Mouse (Mus musculus) heart, embryonic 16.5 days (tissue): ENCODE measurements at regions not wholly inside any gene's neighbourhood (a gene's known extent, or its start where the extent isn't known, plus 50 kb on each side); places are given as distances from the start of the nearest gene placed in this dataset.

ENCODE experiments used
- ATAC-seq: fragments of 200-750 bp; cut with Nextera tagmentation; replicated peaks from 2 replicates; pipeline ENCODE4 v1.8.0; 2017; ENCODE audit warnings: moderate number of reproducible peaks; ENCODE audit not compliant: insufficient read depth, low FRiP score; ENCODE audit errors: extremely low read depth
- H3K27ac ChIP-seq: fragments of 300-500 bp; sonication (generic); 2 replicates; pipeline ENCODE4 v1.5.1; 2014; ENCODE audit warnings: mild to moderate bottlenecking, low read length, control low read depth, moderate library complexity
- H3K27me3 ChIP-seq: fragments of 300-500 bp; sonication (generic); 2 replicates; pipeline ENCODE4 v1.6.1; 2014; ENCODE audit warnings: low read length, mixed read lengths; ENCODE audit not compliant: control insufficient read depth, insufficient read depth
- H3K36me3 ChIP-seq: fragments of 300-500 bp; sonication (generic); 2 replicates; pipeline ENCODE4 v1.6.1; 2014; ENCODE audit not compliant: control insufficient read depth, insufficient read depth
- H3K4me1 ChIP-seq: fragments of 300-500 bp; sonication (generic); 2 replicates; pipeline ENCODE4 v1.6.1; 2014; ENCODE audit warnings: low read length, mixed read lengths; ENCODE audit not compliant: control insufficient read depth, insufficient read depth
- H3K4me2 ChIP-seq: fragments of 300-500 bp; sonication (generic); 2 replicates; pipeline ENCODE4 v1.6.1; 2014; ENCODE audit warnings: low read depth, mild to moderate bottlenecking, control low read depth, low read length
- H3K4me3 ChIP-seq: fragments of 300-500 bp; sonication (generic); 2 replicates; pipeline ENCODE4 v1.5.1; 2014; ENCODE audit warnings: mild to moderate bottlenecking, control low read depth, low read length
- H3K9ac ChIP-seq: fragments of 300-500 bp; sonication (generic); 2 replicates; pipeline ENCODE4 v1.6.1; 2014; ENCODE audit warnings: low read length, control low read depth
- H3K9me3 ChIP-seq: fragments of 300-500 bp; sonication (generic); replicated peaks from 2 replicates; pipeline ENCODE4 v1.6.1; 2016; ENCODE audit warnings: low read length; ENCODE audit not compliant: control insufficient read depth
- WGBS: fragments of 180-500 bp; shearing (Covaris S2); extraction: QIAGEN DNeasy Blood & Tissue Kit; methylation state at CpG from one replicate; pipeline ENCODE4 v1.1.7; 2014; 5-methylcytosine and 5-hydroxymethylcytosine counted together

DNA sequence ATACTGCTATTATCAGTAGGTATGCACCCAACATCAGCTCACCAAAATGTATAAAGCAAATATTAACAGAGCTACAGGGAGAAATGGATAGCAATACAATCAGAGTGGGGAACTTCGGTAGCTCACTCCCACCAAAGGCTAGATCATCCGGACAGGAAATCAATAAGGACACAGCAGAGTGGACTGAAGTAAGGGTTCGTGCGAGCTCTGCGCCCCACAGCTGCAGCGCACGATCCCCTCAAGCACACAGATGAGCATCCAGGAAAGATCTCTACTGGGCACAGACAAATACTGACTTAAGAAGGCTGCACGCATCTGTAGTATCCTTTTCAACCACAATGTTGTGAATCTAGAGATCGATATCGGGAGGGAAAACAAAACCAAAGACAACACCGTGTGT, 517.5 kb upstream of the Adamts16 start:
- Histone ChIP-seq H3K36me3 (no peaks in the 10 kb centered on the region), H3K27me3 (no peaks in the 10 kb centered on the region), H3K27ac (no peak overlapping the region), H3K4me2 (peak overlapping the region; percentile 23; the same call in 1 of the 2 replicates), H3K4me3 (no peak overlapping the region), H3K9ac (no peak overlapping the region), H3K4me1 (no peaks in the 10 kb centered on the region), H3K9me3 (no peaks in the 10 kb centered on the region)
- no peak for ATAC-seq
- 80% methylated on average over 11 of the region's 11 CpGs for WGBS

GRCm38 (mm10) chr13:71350787-71351186, 509.2 kb upstream of the Adamts16 start:
- H3K4me1 ChIP-seq, result no peaks in the 10 kb centered on the region
- no peak overlapping the region for H3K4me3 ChIP-seq
- no peak for ATAC-seq
- no peaks in the 10 kb centered on the region for H3K9me3 ChIP-seq
- H3K27me3 ChIP-seq, result no peaks in the 10 kb centered on the region
- H3K4me2 ChIP-seq, result no peak overlapping the region
- H3K27ac ChIP-seq, result no peak overlapping the region
- 81% methylated on average over 7 of the region's 7 CpGs for WGBS
- H3K36me3 ChIP-seq, result no peaks in the 10 kb centered on the region
- no peak overlapping the region for H3K9ac ChIP-seq

- no peak overlapping the region for H3K9ac ChIP-seq
- 71% methylated on average over 1 of the region's 1 CpGs for WGBS
Observed at GRCm38 (mm10) chr13:71342921-71343320, 501.3 kb upstream of the Adamts16 start.

DNA sequence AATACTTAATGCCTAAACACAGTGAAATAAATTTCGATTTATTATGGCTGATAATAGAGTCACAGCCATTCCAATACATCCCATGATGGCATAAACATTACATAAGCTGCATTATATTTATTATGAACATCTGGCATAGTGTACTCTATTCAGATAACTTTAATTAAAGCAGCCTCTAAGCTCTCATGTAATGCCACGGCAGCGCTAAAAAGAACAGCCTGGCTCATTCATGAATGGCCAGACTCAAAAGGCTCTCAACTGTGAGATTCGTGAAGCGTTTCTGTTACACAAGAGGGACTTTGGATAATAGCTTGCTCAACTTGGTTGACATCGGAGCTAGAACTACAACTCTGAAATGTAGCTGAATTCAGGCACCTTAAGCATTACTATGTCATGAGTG, 497.1 kb upstream of the Adamts16 start:
- Histone ChIP-seq H3K9ac (no peak overlapping the region), H3K27me3 (no peaks in the 10 kb centered on the region), H3K4me2 (no peak overlapping the region), H3K36me3 (no peaks in the 10 kb centered on the region), H3K4me1 (no peaks in the 10 kb centered on the region), H3K27ac (no peak overlapping the region), H3K9me3 (no peaks in the 10 kb centered on the region), H3K4me3 (no peak overlapping the region)
- WGBS, result 79% methylated on average over 6 of the region's 6 CpGs
- ATAC-seq, result no peak

More at GRCm38 (mm10) chr13:71342921-71343320, 501.3 kb upstream of the Adamts16 start:
- Histone ChIP-seq H3K4me2 (no peak overlapping the region), H3K27me3 (no peaks in the 10 kb centered on the region), H3K4me3 (no peak overlapping the region), H3K4me1 (no peaks in the 10 kb centered on the region), H3K9me3 (no peaks in the 10 kb centered on the region), H3K27ac (no peak overlapping the region), H3K36me3 (no peaks in the 10 kb centered on the region)
- ATAC-seq, result no peak

- H3K4me1 ChIP-seq, result no peaks in the 10 kb centered on the region
- H3K27ac ChIP-seq, result no peak overlapping the region
- no peak for ATAC-seq
- no peak overlapping the region for H3K9ac ChIP-seq
- no peaks in the 10 kb centered on the region for H3K27me3 ChIP-seq
- WGBS, result 71% methylated on average over 4 of the region's 4 CpGs
- no peaks in the 10 kb centered on the region for H3K36me3 ChIP-seq
- no peak overlapping the region for H3K4me3 ChIP-seq
- no peaks in the 10 kb centered on the region for H3K9me3 ChIP-seq
- no peak overlapping the region for H3K4me2 ChIP-seq
Observed at GRCm38 (mm10) chr13:71334925-71335324, 493.3 kb upstream of the Adamts16 start.

DNA sequence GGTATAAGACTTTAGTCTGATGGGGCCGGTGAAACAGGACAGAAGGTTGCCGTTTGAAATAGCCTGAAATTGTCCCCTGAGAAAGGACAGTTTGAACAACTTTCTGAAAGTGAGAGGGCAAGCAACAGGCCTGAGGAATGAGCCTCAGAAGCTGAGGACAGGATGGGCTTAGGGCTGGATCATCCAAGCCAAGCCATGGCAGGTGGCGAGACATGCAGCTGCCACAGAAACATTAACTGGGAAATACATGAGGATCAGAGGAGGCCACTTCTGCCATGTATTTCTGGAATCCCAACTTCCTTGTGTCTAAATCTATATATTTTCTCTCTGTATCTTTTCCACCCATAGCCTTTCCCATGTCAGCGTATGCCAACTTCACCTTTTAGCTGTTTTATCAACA, 491.5 kb upstream of the Adamts16 start:
- H3K9ac ChIP-seq, result no peak overlapping the region
- H3K4me1 ChIP-seq, result peaks cover 5% of the 10 kb centered on the region
- H3K4me3 ChIP-seq, result no peak overlapping the region
- no peaks in the 10 kb centered on the region for H3K9me3 ChIP-seq
- no peak overlapping the region for H3K27ac ChIP-seq
- WGBS, result 86% methylated on average over 4 of the region's 4 CpGs
- no peak for ATAC-seq
- no peaks in the 10 kb centered on the region for H3K36me3 ChIP-seq
- no peaks in the 10 kb centered on the region for H3K27me3 ChIP-seq
- no peak overlapping the region for H3K4me2 ChIP-seq

GRCm38 (mm10) chr13:71330321-71330720, 488.7 kb upstream of the Adamts16 start:
- H3K9ac ChIP-seq, result no peak overlapping the region
- no peaks in the 10 kb centered on the region for H3K36me3 ChIP-seq
- H3K4me3 ChIP-seq, result no peak overlapping the region
- no peaks in the 10 kb centered on the region for H3K9me3 ChIP-seq
- H3K4me2 ChIP-seq, result no peak overlapping the region
- no peak for ATAC-seq
- no peak overlapping the region for H3K27ac ChIP-seq
- H3K4me1 ChIP-seq, result peaks cover 6% of the 10 kb centered on the region
- H3K27me3 ChIP-seq, result no peaks in the 10 kb centered on the region
- WGBS, result 39% methylated on average over 6 of the region's 6 CpGs

GRCm38 (mm10) chr13:71327802-71328753, 486.5 kb upstream of the Adamts16 start:
- H3K27me3 ChIP-seq, result no peaks in the 10 kb centered on the region
- peak; percentile 72; the same call in 1 of the 2 replicates for ATAC-seq
- H3K9ac ChIP-seq, result no peak overlapping the region
- H3K9me3 ChIP-seq, result no peaks in the 10 kb centered on the region
- peaks cover 6% of the 10 kb centered on the region for H3K4me1 ChIP-seq
- no peaks in the 10 kb centered on the region for H3K36me3 ChIP-seq
- H3K4me2 ChIP-seq, result no peak overlapping the region
- no peak overlapping the region for H3K4me3 ChIP-seq
- H3K27ac ChIP-seq, result peak overlapping the region; percentile 41; the same call in 1 of the 2 replicates
- WGBS, result 38% methylated on average over 4 of the region's 4 CpGs

DNA sequence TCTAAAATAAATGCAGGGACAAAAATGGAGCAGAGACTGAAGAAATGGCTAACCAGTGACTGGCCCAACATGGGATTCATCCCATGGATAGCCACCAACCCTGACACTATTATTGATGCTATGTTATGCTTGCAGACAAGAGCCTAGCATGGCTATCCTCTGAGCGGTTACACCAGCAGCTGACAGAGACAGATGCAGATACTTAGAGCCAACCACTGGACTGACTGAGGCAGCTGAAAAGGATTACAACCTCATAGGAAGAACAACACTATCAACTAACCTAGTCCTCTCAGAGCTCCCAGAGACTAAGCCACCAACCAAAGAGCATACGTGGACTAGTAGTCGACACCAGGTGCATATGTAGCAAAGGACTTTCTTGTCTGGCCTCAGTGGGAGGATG, 478.9 kb upstream of the Adamts16 start:
- Histone ChIP-seq H3K27ac (no peak overlapping the region), H3K4me3 (no peak overlapping the region), H3K4me1 (no peaks in the 10 kb centered on the region), H3K9me3 (no peaks in the 10 kb centered on the region), H3K27me3 (no peaks in the 10 kb centered on the region), H3K9ac (no peak overlapping the region), H3K36me3 (no peaks in the 10 kb centered on the region), H3K4me2 (no peak overlapping the region)
- ATAC-seq, result no peak
- 79% methylated on average over 3 of the region's 3 CpGs for WGBS
